Mouse (Mus musculus): ENCODE measurements around the gene Ccdc8. TPM values are rescaled to one million over a fixed set of nuclear protein-coding genes. Genes with fewer than 3 reads are reported as not detected.

Ccdc8 gene
- total and polyA plus RNA-seq, 3 experiments: 0.11 TPM; not detected in 2

GRCm38 (mm10) chr7:17007300-17007699, 14.8 kb downstream of the Ccdc8 start:
- Histone ChIP-seq H3K4me3 (ENCODE audit: control insufficient read depth in 1 of 2, insufficient read depth in 1 of 2, low read depth in 2 of 2, low read length in 2 of 2) (no peak overlapping the region), H3K36me3 (ENCODE audit: control insufficient read depth in 1 of 2, insufficient read depth in 2 of 2, low read length in 2 of 2) (peaks cover 5 to 8% of the 10 kb centered on the region in 2 experiments; a peak in 3 of 4 replicates), H3K79me2 (ENCODE audit: control insufficient read depth, insufficient read depth, low read length, poor library complexity) (no peaks in the 10 kb centered on the region), H3K9me3 (replicated peaks; ENCODE audit: insufficient read depth, low read length) (no peaks in the 10 kb centered on the region), H3K9ac (ENCODE audit: control insufficient read depth, low read depth, low read length, poor library complexity, severe bottlenecking) (no peak overlapping the region), H3K4me1 (ENCODE audit: control insufficient read depth in 1 of 2, insufficient read depth in 2 of 2, low read length in 2 of 2) (peaks cover 2 to 4% of the 10 kb centered on the region in 2 experiments; a peak in 2 of 4 replicates), H3K27me3 (ENCODE audit: control insufficient read depth in 1 of 2, insufficient read depth in 2 of 2, low read length in 2 of 2) (no peaks in the 10 kb centered on the region), H3K27ac (ENCODE audit: control insufficient read depth, low read depth, low read length) (no peak overlapping the region)
- TF ChIP-seq KAT2A (conservative IDR thresholded peaks at IDR 0.05; ENCODE audit: low read depth, low read length) (no peak), MAX (IDR thresholded peaks at IDR 0.05; ENCODE audit: low read length) (no peak), CTCF (IDR thresholded peaks at IDR 0.05 in 2 of 3, conservative IDR thresholded peaks at IDR 0.05 in 1 of 3; ENCODE audit: control insufficient read depth in 1 of 3, insufficient read depth in 1 of 3, low read depth in 2 of 3, low read length in 3 of 3, poor library complexity in 1 of 3, severe bottlenecking in 1 of 3) (peak; percentile 28 to 74 (median 51); a peak in 5 of 6 replicates), RCOR1 (IDR thresholded peaks at IDR 0.05; ENCODE audit: low read depth, low read length) (no peak), ZMIZ1 (IDR thresholded peaks at IDR 0.05; ENCODE audit: low read depth, low read length) (no peak), USF1 (IDR thresholded peaks at IDR 0.05; ENCODE audit: low read depth, low read length) (no peak), RAD21 (IDR thresholded peaks at IDR 0.05; ENCODE audit: low read depth, low read length) (peak; percentile 17), GABPA (IDR thresholded peaks at IDR 0.05; ENCODE audit: low read depth, low read length) (no peak), MEF2A (IDR thresholded peaks at IDR 0.05; ENCODE audit: extremely low read depth, insufficient replicate concordance, low read depth, low read length, poor library complexity, severe bottlenecking) (no peak), GATA1 (IDR thresholded peaks at IDR 0.05; ENCODE audit: low read depth, low read length) (no peak), ZKSCAN1 (IDR thresholded peaks at IDR 0.05; ENCODE audit: low read depth, low read length) (no peak), TCF12 (IDR thresholded peaks at IDR 0.05; ENCODE audit: low read depth, low read length) (no peak), EP300 (IDR thresholded peaks at IDR 0.05; ENCODE audit: low read depth in 1 of 2, low read length in 2 of 2) (no peak), CHD1 (IDR thresholded peaks at IDR 0.05; ENCODE audit: low read depth, low read length) (no peak), SIN3A (IDR thresholded peaks at IDR 0.05; ENCODE audit: low read length) (no peak), SMC3 (IDR thresholded peaks at IDR 0.05; ENCODE audit: low read depth, low read length) (peak; percentile 62)
- DNase-seq (ENCODE audit: low read depth, low spot score): peak; percentile 34

- no peak overlapping the region for H3K4me3 ChIP-seq (ENCODE audit: control insufficient read depth in 1 of 2, insufficient read depth in 1 of 2, low read depth in 2 of 2, low read length in 2 of 2)
- DNase-seq (ENCODE audit: low read depth, low spot score): no peak
- no peaks in the 10 kb centered on the region for H3K27me3 ChIP-seq (ENCODE audit: control insufficient read depth in 1 of 2, insufficient read depth in 2 of 2, low read length in 2 of 2)
- no peak overlapping the region for H3K27ac ChIP-seq (ENCODE audit: control insufficient read depth, low read depth, low read length)
- H3K4me1 ChIP-seq (ENCODE audit: control insufficient read depth in 1 of 2, insufficient read depth in 2 of 2, low read length in 2 of 2): no peaks in the 10 kb centered on the region
- H3K9me3 ChIP-seq (replicated peaks; ENCODE audit: insufficient read depth, low read length): no peaks in the 10 kb centered on the region
- H3K9ac ChIP-seq (ENCODE audit: control insufficient read depth, low read depth, low read length, poor library complexity, severe bottlenecking): no peak overlapping the region
- TF ChIP-seq ZKSCAN1 (IDR thresholded peaks at IDR 0.05; ENCODE audit: low read depth, low read length): no peak
- no peak for TF ChIP-seq SMC3 (IDR thresholded peaks at IDR 0.05; ENCODE audit: low read depth, low read length)
- TF ChIP-seq MAX (IDR thresholded peaks at IDR 0.05; ENCODE audit: low read length): no peak
- no peak for TF ChIP-seq MAZ (IDR thresholded peaks at IDR 0.05; ENCODE audit: low read depth, low read length)
- no peak for TF ChIP-seq ZC3H11A (IDR thresholded peaks at IDR 0.05; ENCODE audit: low read depth, low read length)
- TF ChIP-seq RAD21 (IDR thresholded peaks at IDR 0.05; ENCODE audit: low read depth, low read length): no peak
- no peak for TF ChIP-seq POLR2A (IDR thresholded peaks at IDR 0.05; ENCODE audit: control insufficient read depth in 1 of 2, insufficient read depth in 1 of 2, low read depth in 1 of 2, low read length in 2 of 2, poor library complexity in 1 of 2)
- no peak for TF ChIP-seq RCOR1 (IDR thresholded peaks at IDR 0.05; ENCODE audit: low read depth, low read length)
- no peak for TF ChIP-seq MYB (IDR thresholded peaks at IDR 0.05; ENCODE audit: low read depth, low read length)
- no peak for TF ChIP-seq KAT2A (conservative IDR thresholded peaks at IDR 0.05; ENCODE audit: low read depth, low read length)
- no peak for TF ChIP-seq TBP (IDR thresholded peaks at IDR 0.05; ENCODE audit: low read depth, low read length)
- no peak for TF ChIP-seq MEF2A (IDR thresholded peaks at IDR 0.05; ENCODE audit: extremely low read depth, insufficient replicate concordance, low read depth, low read length, poor library complexity, severe bottlenecking)
- no peak for TF ChIP-seq CHD1 (IDR thresholded peaks at IDR 0.05; ENCODE audit: low read depth, low read length)
- no peak for TF ChIP-seq ZMIZ1 (IDR thresholded peaks at IDR 0.05; ENCODE audit: low read depth, low read length)
- TF ChIP-seq ETS1 (IDR thresholded peaks at IDR 0.05; ENCODE audit: low read depth, low read length): no peak
- TF ChIP-seq SIN3A (IDR thresholded peaks at IDR 0.05; ENCODE audit: low read length): no peak
- no peak for TF ChIP-seq ELF1 (IDR thresholded peaks at IDR 0.05; ENCODE audit: low read depth, low read length)
- TF ChIP-seq NELFE (IDR thresholded peaks at IDR 0.05; ENCODE audit: low read depth, low read length): no peak
- TF ChIP-seq USF2 (IDR thresholded peaks at IDR 0.05; ENCODE audit: borderline replicate concordance in 1 of 2, insufficient read depth in 1 of 2, low read depth in 1 of 2, low read length in 2 of 2): no peak
- H3K79me2 ChIP-seq (ENCODE audit: control insufficient read depth, insufficient read depth, low read length, poor library complexity): no peaks in the 10 kb centered on the region
- H3K36me3 ChIP-seq (ENCODE audit: control insufficient read depth in 1 of 2, insufficient read depth in 2 of 2, low read length in 2 of 2): peaks cover 0 to 12% of the 10 kb centered on the region in 2 experiments; a peak in 2 of 4 replicates
These were observed 17.0 kb downstream of the Ccdc8 start for GRCm38 (mm10) chr7:17009326-17010009.
